Mouse (Mus musculus) left cerebral cortex, postnatal 25 days (tissue): ENCODE measurements at regions not wholly inside any gene's neighbourhood (a gene's known extent, or its start where the extent isn't known, plus 50 kb on each side); places are given as distances from the start of the nearest gene placed in this dataset.

Experiments used
- DNase-seq, 2 experiments: peaks; one replicate each; pipeline ENCODE4 v3.0.0; 2022; ENCODE audit warnings: low spot score in 2 of 2, mixed read lengths in 1 of 2
- intact Hi-C: fragments of 180-260 bp; cut with DNase I; formaldehyde crosslinking; loops from one replicate; pipeline ENCODE4 v1.15.1; 2025

DNA sequence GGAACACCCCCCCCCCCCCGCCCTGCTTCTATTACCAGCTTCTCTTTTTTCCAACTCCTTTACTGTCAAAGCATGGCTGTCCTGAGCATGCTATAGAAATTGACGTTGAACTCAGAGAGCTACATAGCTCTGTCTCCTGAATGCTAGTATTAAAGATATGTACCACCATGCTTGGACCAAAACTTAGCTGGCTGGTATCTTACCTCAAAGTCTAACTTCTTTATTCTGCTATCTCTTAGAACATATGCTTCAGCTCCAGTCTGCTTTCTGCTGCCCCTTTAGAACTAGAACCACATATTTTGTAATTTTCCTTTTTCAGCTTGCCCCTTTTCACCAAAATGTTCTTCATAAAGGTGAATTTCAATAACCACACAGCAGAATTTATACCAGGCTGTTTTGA, 205.9 kb upstream of the Sema3a start:
- DNase-seq, result no peak
- intact Hi-C loops, result no loop called here

DNA sequence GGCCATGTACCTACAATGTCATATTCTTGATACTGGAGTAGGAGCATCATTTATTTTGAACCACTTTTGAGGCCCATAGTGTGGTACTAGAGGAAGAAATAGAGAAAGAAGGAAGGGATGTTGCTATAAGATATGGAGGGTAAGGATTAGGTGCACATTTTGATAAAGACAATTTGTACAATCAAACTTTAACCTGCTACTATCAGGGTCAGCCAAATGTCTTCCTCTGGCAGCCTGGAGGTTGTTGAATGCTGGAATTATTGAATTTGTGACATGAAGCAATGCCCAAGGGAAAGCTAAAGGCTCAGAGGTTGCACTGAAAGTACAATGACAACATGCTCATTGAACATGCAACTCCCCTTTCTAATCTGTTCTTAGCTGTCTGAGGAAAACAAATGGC, 202.3 kb upstream of the Sema3a start:
- intact Hi-C loops, result no loop called here
- no peak for DNase-seq

DNA sequence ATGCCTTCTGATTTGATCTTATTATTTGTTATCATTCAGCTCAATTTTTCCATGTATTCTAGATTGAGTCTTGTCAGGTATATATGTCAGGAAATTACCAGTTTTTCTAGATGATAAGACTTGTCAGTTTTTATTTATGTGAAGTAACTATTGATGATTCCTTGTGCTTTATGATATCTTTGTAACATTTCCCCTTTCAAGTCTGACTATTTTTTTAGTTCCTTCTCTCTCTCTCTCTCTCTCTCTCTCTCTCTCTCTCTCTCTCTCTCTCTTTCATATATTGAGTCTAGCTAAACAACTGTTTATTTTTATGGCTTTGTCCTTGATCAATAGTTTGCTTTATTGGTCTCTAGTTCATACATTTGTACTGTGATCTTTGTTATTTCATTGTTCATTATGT, 199.7 kb upstream of the Sema3a start:
- DNase-seq, result no peak
- intact Hi-C loops, result no loop called here

DNA sequence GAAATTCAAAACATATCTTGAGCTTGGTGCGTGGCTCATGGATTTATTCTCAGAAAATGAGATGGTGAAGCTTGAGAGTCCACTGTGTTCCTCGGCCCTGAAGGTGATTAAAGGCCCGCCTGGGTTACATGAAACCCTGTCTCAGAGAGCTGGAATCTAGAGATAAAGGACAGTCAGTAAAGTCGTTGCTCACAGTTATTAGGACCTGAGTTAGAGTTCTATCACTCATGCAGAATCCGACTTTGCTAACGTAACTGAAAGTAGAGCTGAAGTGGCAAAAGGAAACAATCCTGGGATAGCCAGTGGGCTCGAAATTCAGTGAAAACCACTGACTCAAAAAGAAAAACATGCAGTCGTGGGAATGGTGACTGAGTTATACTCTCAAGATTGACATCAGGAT, 198.9 kb upstream of the Sema3a start:
- intact Hi-C loops, result no loop called here
- no peak for DNase-seq

DNA sequence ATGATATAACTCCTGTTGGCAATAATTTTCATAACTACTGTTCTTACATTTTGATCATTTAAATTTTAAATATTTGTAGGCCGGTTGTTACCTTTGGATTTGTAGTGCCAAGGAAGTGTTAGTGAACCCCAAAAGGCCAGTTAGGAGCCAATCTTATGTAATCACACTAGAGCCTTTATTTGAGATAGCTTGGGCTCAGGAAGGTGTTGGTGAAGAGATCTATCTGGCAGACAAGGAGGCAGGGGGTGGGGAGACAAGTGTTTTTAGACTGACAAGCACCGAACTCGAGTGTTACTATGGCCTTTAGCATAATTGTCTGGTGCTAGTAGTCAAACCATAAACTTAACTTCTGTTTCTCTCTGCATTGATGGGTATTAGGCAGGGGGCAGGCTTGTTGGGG, 198.0 kb upstream of the Sema3a start:
- intact Hi-C loops, result no loop called here
- no peak for DNase-seq

DNA sequence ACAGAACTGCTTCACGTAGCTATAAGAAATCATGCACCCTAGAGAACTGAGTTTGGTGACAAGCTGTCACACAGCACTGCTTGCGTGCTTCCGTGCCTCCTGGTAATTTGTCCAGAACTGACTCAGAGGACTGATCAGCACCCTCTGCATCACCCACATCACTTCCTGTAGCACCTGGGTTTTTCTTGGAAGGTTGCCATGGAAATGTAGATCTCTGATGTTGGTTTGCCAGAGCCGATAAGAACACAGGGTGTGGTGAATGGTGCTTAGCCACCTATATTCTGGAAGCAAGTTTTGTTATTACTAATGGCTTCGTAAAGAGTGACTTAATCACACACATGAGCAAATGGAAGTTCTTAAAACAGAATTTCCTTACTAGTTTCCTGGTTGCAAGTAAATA, 188.2 kb upstream of the Sema3a start:
- DNase-seq, result no peak
- intact Hi-C loops, result no loop called here

DNA sequence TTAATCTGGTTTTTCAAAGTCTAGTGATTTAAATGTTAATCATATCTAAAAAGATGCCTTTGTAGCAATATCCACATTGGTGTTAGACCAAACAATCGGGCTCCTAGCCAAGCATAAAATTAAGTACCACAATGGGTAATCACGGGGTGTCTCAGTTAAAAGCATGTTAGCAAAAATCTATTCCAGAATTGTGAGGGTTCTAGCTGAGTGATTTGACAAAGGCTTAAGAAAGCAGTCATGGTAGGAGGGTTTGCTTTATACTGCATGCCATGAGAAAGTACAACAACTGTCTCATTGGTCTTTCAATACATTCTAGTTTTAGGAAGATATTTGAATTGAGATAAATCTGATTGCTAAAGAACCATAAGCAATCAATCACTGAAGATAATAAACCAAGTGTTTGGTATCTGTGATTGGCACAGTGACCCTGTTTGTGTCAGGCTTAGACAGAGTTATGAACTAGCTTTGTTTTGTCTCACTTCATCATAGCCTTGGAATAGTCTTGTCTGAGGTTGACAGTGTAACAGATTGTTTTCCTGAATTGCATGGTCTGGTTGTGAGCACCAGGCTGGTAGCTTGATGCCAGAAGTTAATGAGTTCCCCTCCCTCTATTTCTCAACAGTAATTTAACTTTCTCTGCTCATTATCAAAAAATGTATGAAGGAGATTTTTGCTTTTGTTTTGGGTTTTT, 186.9 kb upstream of the Sema3a start:
- no peak for DNase-seq
- intact Hi-C loops, result no loop called here

DNA sequence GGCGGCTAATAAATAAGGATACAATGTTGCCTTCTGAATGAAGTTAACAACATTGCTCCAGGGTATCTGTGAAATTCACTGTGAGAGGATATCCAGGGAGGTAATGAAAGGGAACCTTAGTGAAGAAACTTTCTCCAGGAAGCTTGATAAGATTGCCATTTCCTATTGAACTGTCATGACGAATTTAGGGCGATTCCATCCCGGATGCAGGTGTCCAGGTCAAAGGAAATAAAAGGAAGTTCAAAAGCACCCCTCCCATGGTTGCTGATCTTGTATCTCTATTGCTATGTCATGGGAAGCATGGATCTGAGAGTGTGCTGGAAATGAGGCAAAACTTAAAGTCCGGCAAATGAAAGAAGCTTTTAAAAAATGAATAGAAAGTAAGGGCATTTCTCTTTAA, 180.7 kb upstream of the Sema3a start:
- intact Hi-C loops, result no loop called here
- no peak for DNase-seq

DNA sequence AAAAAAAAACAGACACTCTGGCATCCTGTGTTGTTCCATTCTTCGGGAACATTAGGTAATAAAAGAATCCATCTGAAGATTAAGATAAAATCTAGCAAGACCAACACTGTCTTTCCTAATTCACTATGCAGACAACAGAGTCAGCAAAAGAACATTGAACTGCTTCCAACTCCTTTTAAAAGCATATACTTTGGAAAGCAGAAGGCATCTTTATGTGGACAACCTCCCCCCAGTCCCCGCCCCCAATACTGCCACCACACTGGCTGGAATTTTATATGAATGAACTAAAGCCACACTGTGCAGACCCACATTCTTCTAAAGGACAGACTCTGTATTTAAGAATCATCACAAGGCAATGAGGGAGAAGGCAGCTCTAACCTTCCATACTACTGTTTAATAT, 176.7 kb upstream of the Sema3a start:
- intact Hi-C loops, result no loop called here
- no peak for DNase-seq

DNA sequence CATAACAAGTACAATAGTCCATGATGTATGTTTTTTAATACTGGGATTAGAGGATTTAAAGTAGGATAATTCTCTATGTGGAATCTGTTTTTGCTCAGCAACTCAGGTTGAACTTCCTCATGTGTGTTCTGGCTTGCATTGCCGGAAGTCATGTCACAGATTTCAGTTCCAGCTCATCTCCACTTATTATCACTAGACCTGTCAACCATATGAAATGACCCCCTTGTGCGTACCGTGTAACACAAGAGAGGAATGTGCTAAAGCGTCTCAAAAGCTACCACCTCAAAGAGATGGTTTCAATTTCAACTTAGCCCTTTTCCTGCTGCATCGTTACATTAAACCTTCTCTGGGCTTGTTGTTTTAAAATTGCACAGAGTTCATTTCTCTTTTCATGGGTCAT, 154.2 kb upstream of the Sema3a start:
- intact Hi-C loops, result no loop called here
- no peak for DNase-seq

DNA sequence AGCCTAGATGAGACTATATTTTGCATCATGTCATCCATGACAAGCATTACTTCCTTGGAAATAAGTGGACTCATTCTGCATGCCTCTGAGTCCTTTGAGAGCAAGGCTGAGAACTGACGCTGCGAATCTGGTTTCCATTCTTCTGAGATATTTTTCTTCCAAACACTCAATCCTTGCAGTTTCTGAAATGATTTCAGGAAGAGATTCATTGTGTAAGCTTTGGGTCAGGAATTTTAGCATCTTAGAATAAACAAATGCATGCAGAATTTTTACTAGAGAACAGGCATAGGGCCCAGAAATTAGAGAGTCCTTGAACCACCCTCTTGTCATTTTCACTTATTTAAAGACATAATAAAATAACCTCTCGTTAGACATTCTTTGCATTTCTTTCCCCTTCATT, 151.5 kb upstream of the Sema3a start:
- intact Hi-C loops, result no loop called here
- no peak for DNase-seq

DNA sequence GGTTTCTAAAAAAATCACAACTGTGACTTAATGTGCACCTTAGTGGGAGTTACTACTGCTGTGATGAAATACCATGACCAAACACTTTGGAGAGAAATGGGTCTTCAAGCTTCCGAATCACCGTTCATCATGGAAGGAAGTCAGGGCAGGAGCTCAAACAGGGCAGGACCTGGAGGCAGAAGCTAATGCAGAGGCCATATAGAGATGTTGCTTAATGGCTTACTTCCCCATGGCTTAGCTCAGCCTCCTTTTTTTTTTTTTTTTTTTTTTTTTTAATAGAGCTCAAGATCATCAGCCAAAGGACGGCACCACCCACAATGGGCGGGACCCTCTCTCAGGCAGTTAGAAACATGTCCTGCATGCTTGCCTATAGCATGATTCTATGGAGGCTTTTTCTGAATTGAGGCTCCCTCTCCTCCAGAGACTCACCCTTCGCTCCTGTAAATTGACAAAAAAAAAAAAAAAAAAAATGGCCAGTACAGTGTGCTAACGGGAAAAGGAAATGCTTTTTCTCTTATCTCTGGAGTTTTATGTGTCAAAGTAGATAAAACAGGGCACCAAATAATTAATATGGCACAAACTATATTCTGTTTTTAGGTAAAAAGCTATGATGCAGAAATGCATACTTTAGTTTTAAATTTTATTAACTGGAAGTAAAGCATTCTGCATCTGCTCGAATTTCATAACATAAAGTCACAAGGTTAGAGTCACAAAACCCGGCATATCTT, 149.0 kb upstream of the Sema3a start:
- intact Hi-C loops, result no loop called here
- DNase-seq, result no peak

DNA sequence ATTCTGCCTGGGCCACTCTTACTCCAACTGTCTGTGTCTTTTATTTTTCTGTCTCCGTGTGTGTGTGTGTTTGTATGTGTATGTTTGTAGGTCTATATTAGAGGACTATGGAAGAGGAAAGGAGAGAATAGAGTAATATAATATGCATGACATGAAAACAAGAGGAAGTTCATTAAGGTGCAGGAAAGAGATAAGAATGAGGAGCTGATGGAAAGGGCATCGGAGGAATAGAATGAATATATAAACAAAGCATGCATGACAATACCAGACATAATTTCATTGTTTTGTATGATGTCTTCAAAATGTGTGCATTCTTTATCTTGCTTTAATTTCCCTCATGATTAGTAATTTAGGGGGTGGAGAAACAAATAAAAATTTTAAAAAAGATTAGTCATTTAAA, 147.3 kb upstream of the Sema3a start:
- no peak for DNase-seq
- intact Hi-C loops, result no loop called here

DNA sequence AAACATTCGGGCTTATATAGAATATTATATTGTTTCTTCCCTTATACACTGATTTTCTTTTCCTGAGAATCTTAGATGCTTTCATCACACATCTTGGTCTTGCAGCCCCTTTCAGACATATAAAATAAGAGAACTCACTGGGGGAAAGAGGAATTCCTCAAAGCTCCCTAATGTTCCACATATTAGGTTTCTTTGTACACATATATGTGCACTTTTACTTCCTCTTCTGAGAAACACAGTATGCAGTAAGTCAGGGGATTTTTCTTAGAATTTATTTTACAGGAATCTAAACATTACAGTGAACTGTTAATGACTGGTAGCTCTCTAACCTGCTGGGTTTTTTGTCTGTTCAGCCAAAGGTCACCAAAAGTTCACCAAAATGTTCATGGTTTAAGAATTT, 131.4 kb upstream of the Sema3a start:
- DNase-seq, result no peak
- intact Hi-C loops, result no loop called here

DNA sequence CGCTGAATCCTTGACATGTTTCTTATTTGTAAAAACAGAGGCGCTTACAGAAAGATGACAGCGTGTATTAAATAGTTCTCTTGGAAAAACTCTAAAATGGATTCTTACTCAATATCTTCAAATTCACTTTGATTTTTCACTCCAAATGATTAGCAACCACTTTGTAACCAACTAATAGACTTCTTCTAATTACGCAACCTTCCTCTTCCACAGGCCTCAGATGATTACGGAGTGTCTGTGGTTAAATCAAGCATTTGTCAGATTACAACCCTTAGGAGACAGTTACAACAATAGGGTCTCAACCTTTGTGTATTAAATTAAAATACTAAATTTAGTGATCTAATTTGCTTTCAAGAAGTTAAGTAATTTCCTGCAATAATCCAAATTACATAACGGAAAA, 127.8 kb upstream of the Sema3a start:
- intact Hi-C loops, result no loop called here
- no peak for DNase-seq

DNA sequence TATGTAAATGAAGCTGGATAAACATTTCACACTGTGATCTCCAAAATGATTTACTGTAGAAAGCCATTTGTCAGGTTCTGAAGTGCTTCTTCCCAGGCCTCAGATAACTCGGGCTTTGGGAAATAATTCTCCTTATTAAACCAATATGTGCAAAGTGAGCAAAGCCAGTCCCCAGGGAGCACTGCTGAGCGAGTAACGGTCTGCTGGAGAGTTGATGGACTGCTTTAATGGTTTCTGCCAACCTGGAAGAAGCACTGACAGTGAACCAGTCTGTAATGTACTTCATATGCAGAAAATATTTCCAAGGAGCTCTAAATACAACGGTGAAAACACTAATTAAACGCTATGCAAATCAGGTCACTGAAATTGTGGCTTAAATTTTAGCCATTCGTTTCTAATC, 118.1 kb upstream of the Sema3a start:
- intact Hi-C loops, result no loop called here
- no peak for DNase-seq

DNA sequence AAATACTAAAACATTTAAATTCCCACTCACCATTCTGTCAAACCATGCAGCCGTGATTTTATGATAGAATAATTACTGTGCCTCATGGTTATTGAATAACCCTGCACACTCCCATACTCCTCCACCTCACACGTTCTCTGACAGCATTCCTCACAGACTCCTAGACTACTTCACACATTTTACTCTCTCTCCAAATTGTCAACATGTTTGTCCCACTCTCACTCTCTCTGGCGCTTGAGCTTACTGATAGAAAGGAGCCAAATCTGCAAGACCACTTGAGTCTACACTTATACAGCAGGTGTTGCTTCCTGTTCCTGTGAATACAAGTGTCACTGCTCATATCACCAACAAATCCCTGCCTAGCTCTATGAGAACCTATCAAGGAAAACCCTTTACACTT, 102.9 kb upstream of the Sema3a start:
- no peak for DNase-seq
- intact Hi-C loops, result no loop called here

DNA sequence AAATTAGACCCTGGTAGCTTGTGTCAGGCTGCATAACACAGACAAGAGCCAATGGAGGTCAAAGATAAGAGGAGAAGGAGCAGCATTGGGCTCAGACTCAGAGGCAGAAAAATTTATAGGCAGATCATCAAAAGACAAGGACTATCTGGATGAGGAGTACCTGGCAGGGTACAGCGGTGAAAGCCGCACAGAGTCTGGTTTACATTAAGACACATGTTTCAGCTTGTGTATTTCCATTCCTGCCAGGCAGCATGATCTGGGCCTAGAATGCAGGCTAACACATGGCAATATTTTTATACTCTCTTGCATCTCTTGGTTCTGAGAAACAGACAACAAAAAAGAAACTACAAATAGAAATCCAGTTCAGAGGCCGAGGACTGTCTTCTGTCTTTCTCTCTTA, 91.9 kb upstream of the Sema3a start:
- intact Hi-C loops, result no loop called here
- no peak for DNase-seq

DNA sequence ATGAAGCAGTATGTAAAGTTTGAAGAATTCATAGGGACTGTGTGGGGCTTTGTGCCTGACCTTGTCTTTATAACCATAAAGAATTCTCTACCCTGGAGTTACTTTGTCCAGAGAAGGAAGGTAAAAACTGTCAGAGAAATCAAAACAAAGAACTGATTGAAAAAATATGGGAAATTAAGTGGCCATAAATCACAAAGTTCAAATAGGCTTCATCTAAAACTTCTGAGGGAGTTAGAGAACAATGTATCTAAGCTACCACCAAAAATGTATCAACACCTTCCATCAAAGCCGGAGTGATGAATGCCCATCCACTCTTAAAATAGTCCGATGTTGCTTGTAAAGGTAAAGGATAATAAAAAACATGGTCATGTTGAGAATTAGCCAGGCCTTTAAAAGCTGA, 89.1 kb upstream of the Sema3a start:
- DNase-seq, result no peak
- intact Hi-C loops, result no loop called here

DNA sequence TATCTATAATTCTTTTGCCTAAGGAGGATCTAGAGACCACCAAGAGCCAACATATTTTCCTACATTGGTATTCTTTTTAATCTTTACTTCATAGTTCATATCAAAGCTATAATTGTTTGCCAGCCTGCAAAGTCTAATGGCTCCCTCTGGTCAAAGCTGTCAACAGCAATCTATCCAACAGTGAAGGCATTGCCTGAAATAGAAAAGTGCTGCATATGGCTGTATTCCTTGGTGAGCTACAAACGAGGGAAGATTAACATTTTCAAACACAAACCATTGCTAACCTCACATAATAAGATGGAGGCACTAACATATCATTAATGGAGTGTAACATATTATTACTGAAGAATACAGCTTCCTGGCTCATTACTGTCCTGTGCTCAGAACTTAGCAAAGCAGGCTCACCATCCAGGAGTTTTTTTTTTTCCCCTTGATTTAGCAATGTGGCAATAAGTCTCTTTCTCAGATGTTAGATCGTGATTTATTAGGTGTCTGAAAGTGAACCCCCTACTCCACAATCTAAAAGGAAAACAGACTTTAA, 66.3 kb upstream of the Sema3a start:
- DNase-seq, result no peak
- intact Hi-C loops, result no loop called here

DNA sequence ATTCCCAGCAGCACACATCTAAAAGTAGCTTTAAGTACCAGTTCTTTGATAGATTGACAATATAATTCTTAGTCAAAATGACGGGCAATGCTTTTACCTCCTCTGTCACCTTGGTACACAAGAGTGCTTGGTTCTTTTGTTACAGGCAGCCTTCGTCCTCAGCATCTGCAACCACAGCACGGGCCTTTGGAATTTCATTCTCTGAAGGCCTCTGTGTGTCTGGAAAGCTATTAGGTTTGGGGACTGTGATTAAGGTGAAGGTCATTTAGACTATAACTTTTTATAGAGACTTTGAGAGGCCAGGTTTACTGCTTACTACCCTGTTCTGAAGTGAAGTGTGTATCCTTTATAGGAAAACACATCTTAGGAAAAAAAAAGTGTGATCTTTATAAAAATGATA, 58.3 kb upstream of the Sema3a start:
- intact Hi-C loops, result no loop called here
- DNase-seq, result no peak
